Mouse (Mus musculus): Measurements from ENCODE around the gene Flad1. TPM values are rescaled to one million over a fixed set of nuclear protein-coding genes. Genes with fewer than 3 reads are reported as not detected.

Flad1 gene
- polyA plus RNA-seq (2012; rRNA removed) = 67.6 and 71.8 TPM in 2 replicates

- H3K27ac ChIP-seq (ENCODE audit: control insufficient read depth, insufficient read depth, low read depth, low read length) = peak within 1 kb of the TSS; percentile 80
- peaks cover 1% of the 10 kb centered on the region; the same call in 1 of the 2 replicates for H3K36me3 ChIP-seq (ENCODE audit: control insufficient read depth, insufficient read depth, low read length)
- H3K4me3 ChIP-seq (ENCODE audit: control insufficient read depth, low read depth, low read length) = peak within 1 kb of the TSS; percentile 97
- peaks cover 11% of the 10 kb centered on the region for H3K4me1 ChIP-seq (ENCODE audit: control insufficient read depth, insufficient read depth, low read length)
- no peaks in the 10 kb centered on the region for H3K27me3 ChIP-seq (ENCODE audit: control insufficient read depth, insufficient read depth, low read length)
- TF ChIP-seq POLR2A (IDR thresholded peaks at IDR 0.05; ENCODE audit: control insufficient read depth, low read depth, low read length) (no peak), CTCF (IDR thresholded peaks at IDR 0.05; ENCODE audit: control insufficient read depth, insufficient read depth, insufficient replicate concordance, low read depth, low read length) (no peak)
Observed at GRCm38 (mm10) chr3:89411490-89412393, at the start of gene Flad1. Gene Flad1 (minus strand): TSS chr3:89411870.

- Histone ChIP-seq H3K27ac (ENCODE audit: control insufficient read depth, insufficient read depth, low read depth, low read length) (no peak overlapping the region; the same call in 1 of the 2 replicates), H3K4me1 (ENCODE audit: control insufficient read depth, insufficient read depth, low read length) (no peaks in the 10 kb centered on the region; the same call in 1 of the 2 replicates), H3K36me3 (ENCODE audit: control insufficient read depth, insufficient read depth, low read length) (no peaks in the 10 kb centered on the region), H3K4me3 (ENCODE audit: control insufficient read depth, low read depth, low read length) (peak overlapping the region; percentile 87), H3K27me3 (ENCODE audit: control insufficient read depth, insufficient read depth, low read length) (no peaks in the 10 kb centered on the region)
- TF ChIP-seq CTCF (IDR thresholded peaks at IDR 0.05; ENCODE audit: control insufficient read depth, insufficient read depth, insufficient replicate concordance, low read depth, low read length) (no peak), POLR2A (IDR thresholded peaks at IDR 0.05; ENCODE audit: control insufficient read depth, low read depth, low read length) (0 out of 2 replicates have a peak, but pooled peaks have one; percentile 17)
Observed at GRCm38 (mm10) chr3:89458965-89459807, 47.5 kb upstream of the Flad1 start.

GRCm38 (mm10) chr3:89458372-89458964, 46.8 kb upstream of the Flad1 start:
- peak overlapping the region; percentile 28; the same call in 1 of the 2 replicates for H3K4me3 ChIP-seq (ENCODE audit: control insufficient read depth, low read depth, low read length)
- no peak overlapping the region for H3K27ac ChIP-seq (ENCODE audit: control insufficient read depth, insufficient read depth, low read depth, low read length)
- H3K4me1 ChIP-seq (ENCODE audit: control insufficient read depth, insufficient read depth, low read length) = no peaks in the 10 kb centered on the region; the same call in 1 of the 2 replicates
- TF ChIP-seq CTCF (IDR thresholded peaks at IDR 0.05; ENCODE audit: control insufficient read depth, insufficient read depth, insufficient replicate concordance, low read depth, low read length) = no peak
- no peak for TF ChIP-seq POLR2A (IDR thresholded peaks at IDR 0.05; ENCODE audit: control insufficient read depth, low read depth, low read length)
- H3K36me3 ChIP-seq (ENCODE audit: control insufficient read depth, insufficient read depth, low read length) = no peaks in the 10 kb centered on the region
- H3K27me3 ChIP-seq (ENCODE audit: control insufficient read depth, insufficient read depth, low read length) = no peaks in the 10 kb centered on the region

GRCm38 (mm10) chr3:89456726-89457665, 45.3 kb upstream of the Flad1 start:
- H3K27me3 ChIP-seq (ENCODE audit: control insufficient read depth, insufficient read depth, low read length) = no peaks in the 10 kb centered on the region
- no peak overlapping the region for H3K27ac ChIP-seq (ENCODE audit: control insufficient read depth, insufficient read depth, low read depth, low read length)

GRCm38 (mm10) chr3:89455786-89456285, 44.2 kb upstream of the Flad1 start:
- Histone ChIP-seq H3K36me3 (ENCODE audit: control insufficient read depth, insufficient read depth, low read length) (no peaks in the 10 kb centered on the region), H3K27me3 (ENCODE audit: control insufficient read depth, insufficient read depth, low read length) (no peaks in the 10 kb centered on the region), H3K4me1 (ENCODE audit: control insufficient read depth, insufficient read depth, low read length) (peaks cover 8% of the 10 kb centered on the region), H3K4me3 (ENCODE audit: control insufficient read depth, low read depth, low read length) (no peak overlapping the region; the same call in 1 of the 2 replicates), H3K27ac (ENCODE audit: control insufficient read depth, insufficient read depth, low read depth, low read length) (no peak overlapping the region)
- TF ChIP-seq CTCF (IDR thresholded peaks at IDR 0.05; ENCODE audit: control insufficient read depth, insufficient read depth, insufficient replicate concordance, low read depth, low read length) (no peak), POLR2A (IDR thresholded peaks at IDR 0.05; ENCODE audit: control insufficient read depth, low read depth, low read length) (no peak)

More at GRCm38 (mm10) chr3:89456726-89457665, 45.3 kb upstream of the Flad1 start:
- Histone ChIP-seq H3K4me3 (ENCODE audit: control insufficient read depth, low read depth, low read length) (no peak overlapping the region; the same call in 1 of the 2 replicates), H3K36me3 (ENCODE audit: control insufficient read depth, insufficient read depth, low read length) (no peaks in the 10 kb centered on the region), H3K4me1 (ENCODE audit: control insufficient read depth, insufficient read depth, low read length) (peaks cover 4% of the 10 kb centered on the region)
- no peak for TF ChIP-seq POLR2A (IDR thresholded peaks at IDR 0.05; ENCODE audit: control insufficient read depth, low read depth, low read length)
- peak; percentile 52; the same call in 1 of the 2 replicates for TF ChIP-seq CTCF (IDR thresholded peaks at IDR 0.05; ENCODE audit: control insufficient read depth, insufficient read depth, insufficient replicate concordance, low read depth, low read length)
